Mouse (Mus musculus) A20 (cell line): ENCODE data around the gene Gstp3.
"Not testable (repeated sequence)": the region's sequence is repeated elsewhere in the genome, so short reads cannot be mapped to it uniquely, and the experiment has no call there.

Experiments
- DNase-seq: peaks from one replicate; pipeline ENCODE4 v3.0.0-alpha.2; 2011; ENCODE audit warnings: low read depth, low spot score

Gstp3 gene

DNA sequence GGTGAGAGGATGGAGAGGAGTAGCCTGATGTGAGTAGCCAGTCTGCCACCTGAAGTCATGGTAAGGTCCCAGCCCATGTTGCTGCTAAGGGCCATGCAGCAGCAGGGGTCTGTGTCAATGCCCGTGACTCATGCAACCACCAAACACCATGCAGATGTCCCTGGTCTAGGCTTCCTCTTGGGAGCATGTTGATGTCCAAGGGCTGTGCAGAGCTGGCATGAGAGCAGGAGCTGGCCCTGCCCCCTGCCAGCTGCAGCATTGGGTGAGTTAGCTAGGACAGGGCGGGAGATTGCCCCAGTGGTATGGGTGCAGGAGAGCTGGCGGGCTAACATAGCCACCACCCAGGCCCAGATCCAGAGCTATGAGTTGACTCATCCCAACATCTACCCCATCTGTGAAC is 31.1 kb upstream of the Gstp3 start:
- no peak for DNase-seq

DNA sequence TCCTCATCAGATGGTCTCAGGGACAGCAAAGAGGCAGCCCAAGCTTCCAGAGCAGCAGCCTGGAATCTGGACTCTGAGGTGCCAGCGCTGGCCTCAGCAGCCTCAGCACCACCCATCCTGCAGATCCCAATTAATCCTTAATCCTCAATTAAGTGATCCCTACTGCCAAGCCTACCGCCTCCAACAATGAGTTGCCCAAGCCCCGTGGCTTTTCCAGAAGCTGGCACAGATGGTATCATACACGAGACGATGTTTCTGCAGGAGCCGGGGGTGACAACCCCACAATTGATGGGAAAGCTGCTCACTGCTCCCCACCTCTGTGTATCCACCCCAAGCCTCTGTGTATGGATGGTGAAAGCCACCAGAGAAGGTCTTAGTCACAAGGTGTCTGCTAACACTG is 29.8 kb upstream of the Gstp3 start:
- no peak for DNase-seq

DNA sequence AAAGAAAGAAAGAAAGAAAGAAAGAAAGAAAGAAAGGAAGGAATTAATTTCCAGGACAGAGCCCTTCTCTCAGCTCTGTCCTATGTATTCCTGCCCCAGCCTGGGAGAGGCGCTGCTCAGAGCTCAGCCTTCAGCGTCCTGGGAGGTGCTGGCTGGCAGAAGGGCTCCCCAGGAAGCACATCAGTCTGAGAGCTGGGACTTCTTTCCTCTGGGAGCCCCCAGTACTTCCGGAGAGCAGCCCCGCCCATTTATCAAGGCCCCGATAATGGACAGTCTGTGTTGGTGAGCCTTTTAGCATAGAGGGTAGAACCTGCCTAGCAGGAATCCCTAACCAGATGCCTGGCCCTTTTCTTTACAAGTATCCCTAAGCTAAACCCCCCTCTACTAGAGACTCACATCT is 28.8 kb upstream of the Gstp3 start:
- no peak for DNase-seq

DNA sequence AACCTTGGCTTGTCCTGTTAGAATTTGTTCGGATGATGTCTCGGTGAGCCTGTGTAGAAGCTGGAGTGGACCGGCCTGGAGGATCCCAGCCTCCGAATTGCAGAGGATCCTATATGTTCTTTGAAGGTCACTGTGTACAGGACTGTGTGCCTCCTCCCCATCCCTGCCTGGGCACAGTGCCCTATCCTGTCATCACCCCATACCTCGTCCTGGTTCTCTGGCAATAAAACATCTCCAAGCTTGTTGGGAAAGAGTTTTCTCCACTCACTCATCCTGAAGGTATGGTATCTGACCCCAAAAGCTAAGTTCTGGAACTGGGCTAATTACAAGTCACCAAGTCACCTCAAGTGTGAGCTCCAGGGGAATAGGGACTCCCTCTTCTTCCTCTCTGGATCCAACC is 27.7 kb upstream of the Gstp3 start:
- no peak for DNase-seq

DNA sequence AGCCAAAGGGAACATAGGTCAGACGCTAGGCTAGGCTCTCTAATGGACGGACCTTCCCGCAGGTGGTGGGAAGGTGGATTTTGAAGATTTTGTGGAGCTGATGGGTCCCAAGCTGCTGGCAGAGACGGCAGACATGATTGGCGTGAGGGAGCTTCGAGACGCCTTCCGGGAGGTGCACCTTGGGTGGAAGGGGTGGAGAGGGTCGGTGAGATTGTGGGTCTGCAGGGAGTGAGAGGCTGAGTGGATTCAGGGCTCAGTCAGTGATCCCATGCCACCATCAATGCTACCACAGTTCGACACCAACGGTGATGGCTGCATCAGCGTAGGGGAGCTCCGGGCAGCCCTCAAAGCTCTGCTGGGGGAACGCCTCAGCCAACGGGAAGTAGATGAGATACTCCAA is 26.8 kb upstream of the Gstp3 start:
- no peak for DNase-seq

DNA sequence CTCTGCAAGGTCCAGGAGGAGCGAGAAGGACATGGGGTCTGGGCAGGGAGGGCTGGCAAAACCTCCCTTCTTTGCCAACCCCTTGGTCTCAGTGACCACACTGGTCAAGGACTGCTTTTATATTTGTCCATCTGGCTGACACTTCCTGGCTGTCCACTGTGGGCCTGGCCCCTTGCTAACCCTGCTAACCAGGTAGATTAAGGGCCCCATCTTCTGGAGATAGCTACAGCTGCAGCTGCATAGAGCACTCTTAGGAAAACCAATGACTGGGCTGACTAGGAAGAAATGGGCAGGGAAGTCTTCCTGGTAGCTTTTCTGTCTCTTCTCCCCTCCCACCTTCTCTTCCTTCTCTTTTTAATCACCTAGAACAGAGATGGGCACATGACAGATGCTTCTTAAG is 25.6 kb upstream of the Gstp3 start:
- DNase-seq, result no peak

DNA sequence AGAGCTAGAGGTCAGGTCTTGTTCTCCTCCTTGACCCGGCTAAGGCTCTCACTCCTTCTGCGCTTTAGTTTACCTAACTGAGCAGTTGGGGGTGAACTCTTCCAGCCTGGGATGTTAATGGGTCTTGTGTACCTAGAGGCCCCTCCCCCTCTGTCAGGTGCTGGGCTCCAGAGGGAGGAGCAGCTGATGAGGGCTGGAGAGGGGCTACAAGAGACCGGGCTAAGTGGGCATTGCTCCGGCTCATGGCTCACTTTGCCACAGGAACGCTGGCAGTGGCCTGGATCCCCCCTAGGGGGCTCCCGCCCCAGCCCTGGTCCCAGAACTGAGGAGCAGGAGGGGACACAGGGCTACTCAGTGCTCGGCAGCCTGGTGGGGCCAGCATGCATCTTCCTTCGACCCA is 24.5 kb upstream of the Gstp3 start:
- DNase-seq, result no peak

DNA sequence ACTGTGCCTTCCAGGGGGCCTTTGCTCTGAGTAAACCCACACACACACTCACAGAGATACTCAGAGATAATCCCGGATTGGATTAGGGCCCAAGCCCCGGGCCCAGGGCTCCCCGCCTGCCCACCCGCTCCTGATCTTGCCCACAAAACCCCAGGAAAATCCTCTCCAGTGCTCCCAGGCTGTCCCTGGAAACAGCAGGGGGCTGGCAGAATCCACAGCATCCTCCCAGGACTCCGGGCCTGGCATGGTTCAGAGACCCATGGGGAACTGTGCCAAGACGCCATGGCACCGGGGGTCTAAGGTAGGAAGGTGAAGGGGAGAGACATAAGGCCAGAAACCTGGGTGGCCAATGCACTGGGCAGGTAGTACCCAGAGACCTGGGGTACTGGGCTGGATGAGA is 23.9 kb upstream of the Gstp3 start:
- no peak for DNase-seq

DNA sequence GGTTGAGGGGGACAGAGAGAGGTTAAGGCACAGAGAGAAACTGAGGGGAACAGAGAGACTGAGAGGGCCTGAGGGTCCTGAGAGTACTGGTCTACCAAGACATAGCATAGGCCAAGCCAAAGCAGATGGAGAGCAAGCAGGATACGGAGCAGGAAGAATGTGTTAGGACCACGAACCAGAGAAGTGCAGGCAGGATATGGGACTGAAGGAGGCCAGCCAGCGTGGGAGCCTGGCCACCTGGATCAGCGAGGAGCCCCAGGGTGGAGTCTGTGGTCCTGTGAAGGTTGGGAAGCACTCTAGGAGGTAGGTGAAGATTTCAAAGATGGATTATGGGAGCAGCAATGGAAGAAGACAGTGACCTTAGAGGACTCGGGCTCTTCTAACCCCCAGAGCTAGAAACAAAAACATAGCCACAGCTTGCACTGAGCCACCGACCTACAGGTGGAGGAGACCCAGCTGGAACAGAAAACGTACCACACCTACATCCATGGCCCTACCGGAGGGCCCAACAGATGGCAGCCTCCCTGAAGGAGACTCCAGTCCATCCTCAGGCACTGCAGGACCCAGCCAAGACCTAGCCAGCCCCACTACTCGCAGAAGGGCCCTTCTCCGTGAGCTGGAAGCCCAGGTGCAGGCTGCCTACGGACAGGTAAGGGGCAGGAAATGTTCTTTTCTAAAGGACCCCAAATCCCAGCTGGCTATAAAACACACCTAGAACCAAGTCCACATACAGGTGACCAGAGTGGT is 23.0 kb upstream of the Gstp3 start:
- DNase-seq, result no peak

DNA sequence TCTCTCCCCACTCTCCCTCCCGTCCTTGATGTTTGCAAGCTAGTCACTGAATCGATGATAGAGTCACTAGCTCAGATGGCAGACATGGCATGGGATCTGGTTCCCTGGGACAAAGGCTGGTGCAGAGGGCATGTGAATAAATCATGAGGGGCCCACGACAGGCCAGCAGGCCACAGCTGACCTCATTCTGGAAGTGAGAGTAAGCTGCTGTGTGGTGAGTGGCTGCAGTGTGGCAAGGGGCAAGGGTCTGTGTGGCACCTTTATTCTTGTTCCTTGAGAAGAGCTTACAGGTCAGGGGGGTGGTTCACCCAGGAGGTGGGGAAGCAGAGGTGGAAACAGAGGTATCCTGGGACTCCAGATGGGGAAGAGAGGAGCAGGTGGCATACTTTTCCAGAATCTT is 22.0 kb upstream of the Gstp3 start, which contains the start of gene Cabp2:
Gene Cabp2 (plus strand): TSS at position 185 of the 400 bp plus-strand sequence.
- no peak for DNase-seq

DNA sequence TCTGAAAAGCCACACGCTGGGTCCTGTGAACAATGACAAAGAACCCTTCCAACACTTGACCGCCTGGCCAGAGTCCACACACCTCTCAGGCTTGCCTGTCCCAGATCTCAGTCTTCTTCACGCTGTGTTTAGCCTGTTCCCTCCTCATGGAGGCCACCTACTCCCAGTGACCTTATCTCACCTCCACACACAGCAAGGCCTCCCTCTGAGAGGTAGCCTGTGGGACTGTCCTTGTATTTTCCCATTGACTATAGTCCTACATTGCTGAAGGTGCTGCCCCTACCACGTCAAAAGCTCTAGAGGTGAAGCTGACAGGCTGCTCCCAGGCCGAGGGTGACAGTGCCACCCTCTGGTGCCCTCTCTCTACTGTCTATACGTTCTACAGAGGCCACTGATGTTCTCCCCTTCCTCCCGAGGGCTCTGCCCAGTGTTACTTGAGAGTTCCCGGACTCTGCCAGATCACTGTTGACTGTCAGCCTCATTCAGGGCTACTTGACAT is 21.2 kb upstream of the Gstp3 start:
- DNase-seq, result peak; percentile 28

DNA sequence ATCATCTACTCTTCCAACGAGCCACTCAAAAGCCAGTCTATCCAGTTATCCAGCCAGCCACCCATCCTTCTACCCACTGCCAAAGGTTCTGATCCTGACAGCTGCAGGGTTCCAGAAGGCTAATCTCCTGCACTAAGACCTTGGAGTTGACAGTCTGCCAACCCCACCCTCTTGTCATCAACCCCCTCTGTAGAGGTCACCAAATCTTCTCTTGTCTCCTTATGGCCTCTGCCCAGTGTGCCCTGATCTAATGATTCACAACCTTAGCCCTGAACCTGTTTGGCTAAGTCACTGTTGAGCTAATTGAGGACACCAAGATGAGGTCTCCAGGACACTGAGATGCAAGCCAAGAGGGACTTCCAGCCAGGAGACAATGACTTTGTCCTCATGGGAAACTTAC is 20.2 kb upstream of the Gstp3 start:
- no peak for DNase-seq

DNA sequence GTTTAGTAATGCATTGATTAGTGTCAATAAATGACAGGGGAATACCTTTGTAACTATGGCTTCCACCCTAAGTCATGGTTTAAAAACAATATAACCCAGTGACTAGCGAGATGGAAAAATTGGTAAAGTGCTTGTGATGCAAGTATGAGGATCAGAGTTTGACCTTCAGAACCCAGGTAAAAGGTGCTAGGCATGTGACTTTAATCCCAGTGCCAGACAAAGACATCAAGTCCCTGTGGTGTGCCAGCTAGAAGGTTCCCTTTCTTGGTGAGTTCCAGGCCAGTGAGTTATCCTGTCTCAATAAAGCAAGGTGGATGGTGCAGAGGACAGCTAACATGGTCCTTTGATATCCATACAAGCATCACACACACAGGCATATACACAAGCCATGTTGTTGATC is 16.2 kb upstream of the Gstp3 start:
- no peak for DNase-seq

DNA sequence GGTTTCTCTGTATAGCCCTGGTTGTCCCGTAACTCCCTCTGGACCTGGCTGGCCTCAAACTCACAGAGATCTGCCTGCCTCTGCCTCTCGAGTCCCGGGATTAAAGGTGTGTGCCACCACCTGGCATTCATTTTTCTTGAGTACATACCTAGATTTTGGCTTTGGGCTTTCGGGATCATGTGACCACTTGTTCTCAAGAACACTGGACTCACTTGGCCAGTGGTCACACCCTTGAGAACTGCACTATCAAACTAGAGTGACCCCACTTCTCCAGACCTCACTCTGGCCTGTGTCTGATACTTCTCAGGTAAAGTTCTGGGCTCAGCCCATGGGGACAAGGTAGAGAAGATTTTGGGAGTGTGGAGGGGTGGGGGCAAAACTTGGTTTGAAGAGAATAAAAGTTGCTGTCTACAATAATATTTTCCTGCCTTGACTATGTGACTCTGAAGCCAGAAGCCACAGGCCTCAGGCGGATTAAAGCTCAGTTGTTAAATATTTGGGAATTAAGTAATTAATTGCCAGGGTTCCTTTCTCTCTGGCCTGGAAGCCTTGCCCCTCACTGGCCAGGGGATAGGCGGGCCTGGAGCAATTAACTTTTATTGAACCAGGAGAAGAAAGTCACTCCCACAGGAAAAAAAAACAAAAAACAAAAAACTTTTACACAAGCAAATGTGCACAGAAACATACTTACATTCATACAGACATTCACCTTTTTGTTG is 13.5 kb upstream of the Gstp3 start:
- DNase-seq, result no peak

DNA sequence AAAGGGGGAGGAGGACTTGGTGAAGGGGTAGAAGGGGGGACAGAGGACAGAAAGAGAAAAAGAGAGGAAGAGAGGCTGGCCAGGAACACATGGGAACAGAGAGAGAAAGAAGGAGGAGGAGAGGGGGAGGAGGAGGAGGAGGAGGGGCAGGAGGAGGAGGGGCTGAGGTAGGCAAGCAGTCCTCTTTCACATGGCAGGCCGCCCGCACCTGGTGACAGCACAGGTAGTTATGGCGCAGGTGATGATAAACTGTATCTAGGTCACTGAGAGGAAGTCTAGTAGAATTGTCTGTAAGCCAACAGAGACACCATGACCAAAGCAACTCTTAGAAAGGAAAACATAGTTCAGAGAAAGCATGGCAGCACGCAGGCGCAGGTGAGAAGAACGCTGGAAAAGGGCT is 12.0 kb upstream of the Gstp3 start:
- no peak for DNase-seq

DNA sequence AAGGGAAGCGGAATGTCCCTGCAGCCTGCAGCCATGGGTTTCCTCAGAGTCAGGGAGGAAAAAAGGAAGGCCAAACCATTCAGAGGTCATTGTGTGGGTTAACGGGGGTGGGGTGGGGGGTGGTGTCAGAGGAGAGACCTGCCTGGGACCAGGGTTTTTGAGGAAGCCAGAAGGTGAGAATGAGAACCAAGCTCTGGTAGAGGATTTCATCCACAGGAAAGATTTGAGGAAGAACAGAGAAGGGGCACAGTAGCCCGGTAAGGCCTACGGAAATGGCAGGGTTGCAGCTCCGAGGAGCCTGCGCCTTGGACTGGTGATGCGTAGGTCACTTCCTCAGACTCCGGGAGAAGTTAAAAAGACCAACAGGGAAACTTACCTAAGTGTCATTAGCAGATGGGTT is 11.4 kb upstream of the Gstp3 start:
- no peak for DNase-seq

DNA sequence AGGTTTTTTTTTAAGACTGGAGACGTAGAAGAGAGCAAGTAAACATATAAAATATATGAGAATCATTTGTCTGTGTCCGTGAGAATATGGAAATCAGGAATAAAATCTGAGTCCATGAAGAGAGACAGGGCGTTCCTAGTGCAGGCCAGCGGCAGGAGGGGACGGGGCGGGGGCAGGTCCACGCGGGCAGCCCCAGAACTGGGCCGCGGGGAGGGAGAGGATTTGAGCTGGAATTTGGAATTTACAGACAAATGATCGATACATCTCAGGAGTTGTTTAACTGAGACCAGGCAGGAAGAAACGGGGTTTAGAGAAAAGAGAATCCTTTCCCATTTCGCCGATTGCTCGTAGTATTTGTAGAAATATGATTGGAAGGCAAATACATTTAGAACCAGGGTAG is 10.9 kb upstream of the Gstp3 start:
- DNase-seq, result no peak

DNA sequence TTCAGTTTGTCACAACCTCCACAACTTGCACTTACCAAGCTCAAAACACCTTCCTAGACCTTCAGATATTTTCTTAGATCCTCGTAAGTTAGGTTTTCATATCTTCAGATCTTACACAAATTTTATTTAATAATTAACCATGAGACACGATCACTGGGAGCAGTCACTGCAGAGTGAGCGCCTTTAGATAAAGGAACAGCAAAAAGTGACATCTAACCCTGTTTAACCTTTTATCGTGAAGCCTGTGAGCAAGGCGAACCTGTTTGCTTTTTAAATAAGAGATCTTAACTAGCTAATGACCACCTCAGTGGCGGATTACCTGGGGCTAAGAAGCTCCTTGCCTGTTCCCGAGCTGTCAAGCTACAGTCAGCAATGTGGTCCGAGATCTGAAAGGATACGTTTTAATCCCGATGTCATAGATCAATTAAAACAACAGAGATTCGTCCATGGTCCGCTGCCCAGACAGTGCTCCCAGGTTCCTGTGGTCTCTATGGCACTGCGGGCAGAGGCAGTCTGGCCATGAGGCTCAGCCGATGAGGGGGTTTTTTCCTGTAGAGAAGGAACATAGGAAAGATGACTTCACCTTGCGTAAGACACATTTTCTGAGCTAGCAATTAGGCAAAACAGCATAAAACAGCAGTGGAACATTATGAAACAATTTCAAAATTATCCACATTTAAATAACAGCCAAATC is 9.5 kb upstream of the Gstp3 start:
- DNase-seq, result no peak

DNA sequence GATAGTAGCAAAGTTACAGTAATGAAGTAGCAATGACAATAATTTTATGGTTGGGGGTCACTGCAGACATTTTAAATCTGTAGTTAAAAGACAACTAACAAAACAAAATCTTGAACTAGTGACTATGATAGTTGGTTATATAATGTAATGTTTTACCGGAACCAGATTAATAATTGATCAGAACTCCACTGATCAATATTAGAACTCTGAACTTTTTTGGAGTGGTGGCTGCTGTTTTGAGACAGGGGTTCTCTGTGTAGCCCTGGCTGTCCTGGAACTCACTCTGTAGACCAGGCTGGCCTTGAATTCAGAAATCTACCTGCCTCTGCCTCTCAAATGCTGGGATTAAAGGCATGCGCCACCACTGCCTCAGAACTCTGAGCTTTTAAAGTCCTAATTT is 8.9 kb upstream of the Gstp3 start:
- DNase-seq, result not testable (repeated sequence)

DNA sequence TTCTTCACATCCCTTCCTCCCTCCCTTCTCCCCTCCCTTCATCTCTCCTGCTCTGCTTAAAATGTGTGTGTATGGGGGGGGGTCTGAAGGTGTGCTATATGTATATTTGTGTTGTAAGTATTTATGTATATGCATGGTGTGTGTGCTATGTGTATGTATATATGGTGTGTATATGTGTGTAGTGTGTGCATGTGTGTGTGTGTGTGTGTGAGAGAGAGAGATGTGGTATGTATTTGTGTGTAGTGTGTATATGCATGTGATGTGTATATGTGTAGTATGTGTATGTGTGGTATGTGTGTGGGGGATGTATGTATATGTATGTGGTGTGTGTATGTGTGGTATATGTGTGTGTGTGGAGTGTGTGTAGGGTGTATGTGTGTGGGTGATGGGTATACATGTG is 7.5 kb upstream of the Gstp3 start:
- DNase-seq, result no peak

DNA sequence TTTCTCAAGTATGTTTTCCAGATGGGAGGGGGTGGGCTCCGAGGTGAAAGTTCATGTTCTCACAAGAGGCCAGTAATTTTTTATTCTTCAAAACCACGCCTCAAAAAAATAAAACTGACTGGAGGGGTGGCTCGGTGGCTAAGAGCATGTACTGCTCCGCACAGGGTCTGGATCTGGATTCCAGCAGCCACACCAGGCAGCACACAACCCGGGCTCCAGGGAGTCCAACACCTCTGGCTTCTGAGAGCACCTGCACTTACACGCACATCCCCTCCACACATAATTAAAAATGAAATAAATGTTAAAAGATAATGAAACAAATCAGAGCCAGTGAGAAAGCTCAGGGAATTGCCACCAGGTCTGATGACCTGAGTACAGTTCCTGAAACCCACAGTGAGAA is 6.9 kb upstream of the Gstp3 start:
- no peak for DNase-seq

DNA sequence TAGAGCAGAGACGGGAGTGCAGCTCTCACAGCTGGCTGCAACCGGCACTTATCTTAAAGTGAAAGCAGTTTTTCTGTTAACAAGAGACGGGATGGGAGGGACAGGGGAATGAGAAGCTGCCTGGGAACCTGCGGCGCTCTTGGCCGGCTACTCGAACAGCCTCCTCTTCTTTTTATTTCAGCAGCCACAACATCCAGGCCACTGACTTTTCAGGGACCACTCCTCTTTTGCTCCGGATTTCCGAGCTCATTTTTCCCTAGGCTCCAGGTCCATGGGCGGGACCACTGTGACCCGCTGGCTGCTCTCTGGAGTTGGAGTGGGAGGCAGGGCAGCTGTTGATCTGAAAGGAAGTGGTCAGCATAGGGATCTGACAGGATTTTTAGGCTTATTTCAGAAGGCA is 5.1 kb upstream of the Gstp3 start:
- not testable (repeated sequence) for DNase-seq

DNA sequence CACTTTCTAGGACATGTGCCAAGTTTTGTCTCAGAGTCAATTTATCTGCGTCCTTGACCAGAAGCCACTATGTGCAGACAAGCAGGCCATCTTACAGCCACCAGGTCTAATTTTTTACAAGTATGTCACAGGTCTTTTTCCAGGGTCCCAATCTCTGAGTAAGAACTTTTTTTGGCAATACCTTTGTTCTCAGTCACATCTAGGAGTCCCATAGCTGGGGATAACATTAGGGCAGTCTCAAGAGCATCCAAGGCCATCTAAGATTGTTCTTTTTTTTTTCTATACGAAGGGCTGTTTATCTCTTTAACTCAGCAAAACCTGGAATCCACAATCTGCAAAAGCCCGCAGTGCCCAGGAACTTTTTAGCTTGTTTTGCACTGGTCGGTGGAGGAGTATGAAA is 4.0 kb upstream of the Gstp3 start:
- DNase-seq, result not testable (repeated sequence)
